Comparison of ENCODE assay signal across 16 mouse cellular contexts in the genomic region with DNA sequence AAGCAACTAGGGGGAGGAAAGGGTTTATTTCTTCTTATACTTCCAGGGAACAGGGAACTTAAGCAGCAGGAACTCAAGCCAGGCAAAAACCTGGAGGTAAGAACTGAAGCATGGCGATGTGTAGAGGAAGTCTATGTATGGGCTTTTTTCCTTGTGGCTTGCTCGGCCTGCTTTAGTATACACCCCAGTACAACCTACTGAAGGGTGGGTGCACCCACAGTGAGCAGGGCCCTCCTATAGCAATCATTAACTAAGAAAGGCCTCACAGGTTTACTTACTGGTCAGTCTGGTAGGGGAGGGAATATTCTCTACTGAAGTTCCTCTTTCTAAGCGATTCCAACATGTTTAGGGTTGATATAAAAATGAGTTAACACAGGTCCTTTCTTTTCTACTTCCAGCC.
"Had no signal": no experiment of that assay in that cellular context is flagged by ENCODE, and none has a peak within 500 bp of the region (broad histone marks: within the 10 kb centered on the region; RNA-seq: fewer than 3 reads in every experiment).

No protein-coding gene starts in this region.

- H3K36me3 ChIP-seq: limb, embryonic 10.5 days; liver, embryonic 15.5 days; lung, embryonic 15.5 days; midbrain, embryonic 12.5 days; neural tube, embryonic 13.5 days had no signal

- H3K27me3 ChIP-seq: liver, embryonic 15.5 days; lung, embryonic 15.5 days; megakaryocyte, embryonic 14.5 days; midbrain, embryonic 12.5 days; neural tube, embryonic 13.5 days had no signal

- H3K4me3 ChIP-seq: left cerebral cortex, adult 2 months; limb, embryonic 10.5 days; liver, embryonic 15.5 days; lung, embryonic 15.5 days; megakaryocyte, embryonic 14.5 days; midbrain, embryonic 12.5 days; neural tube, embryonic 13.5 days had no signal

- H3K4me1 ChIP-seq: limb, embryonic 10.5 days; liver, embryonic 15.5 days; lung, embryonic 15.5 days; megakaryocyte, embryonic 14.5 days; neural tube, embryonic 13.5 days had no signal

- H3K4me2 ChIP-seq: liver, embryonic 15.5 days; lung, embryonic 15.5 days; midbrain, embryonic 12.5 days; neural tube, embryonic 13.5 days had no signal

- ATAC-seq: midbrain, embryonic 16.5 days had no signal

- H3K27ac ChIP-seq: left cerebral cortex, adult 2 months; limb, embryonic 10.5 days; liver, embryonic 15.5 days; lung, embryonic 15.5 days; macrophage; midbrain, embryonic 12.5 days; neural tube, embryonic 13.5 days had no signal

- H3K9ac ChIP-seq: liver, embryonic 15.5 days; lung, embryonic 15.5 days; midbrain, embryonic 12.5 days; neural tube, embryonic 13.5 days had no signal

- DNase-seq: kidney, adult 8-10 months; lung, postnatal 14 days; retina, postnatal 1 day; right cerebral cortex, postnatal 4 days; spleen, adult 18-20 months; thymus, adult 18-20 months; thymus, postnatal 14 days had no signal

- H3K9me3 ChIP-seq: limb, embryonic 10.5 days; liver, embryonic 15.5 days; lung, embryonic 15.5 days; megakaryocyte, embryonic 14.5 days; midbrain, embryonic 12.5 days; neural tube, embryonic 13.5 days had no signal
